Mouse (Mus musculus): ENCODE results near the gene Nsd1. TPM values are rescaled to one million over a fixed set of nuclear protein-coding genes. Genes with fewer than 3 reads are reported as not detected.
A peak's percentile ranks its signal among the peaks of the same experiment; 100 is the strongest.

Gene Nsd1
- polyA plus RNA-seq, 1 experiment from 2014 or later: 78.7 TPM

DNA sequence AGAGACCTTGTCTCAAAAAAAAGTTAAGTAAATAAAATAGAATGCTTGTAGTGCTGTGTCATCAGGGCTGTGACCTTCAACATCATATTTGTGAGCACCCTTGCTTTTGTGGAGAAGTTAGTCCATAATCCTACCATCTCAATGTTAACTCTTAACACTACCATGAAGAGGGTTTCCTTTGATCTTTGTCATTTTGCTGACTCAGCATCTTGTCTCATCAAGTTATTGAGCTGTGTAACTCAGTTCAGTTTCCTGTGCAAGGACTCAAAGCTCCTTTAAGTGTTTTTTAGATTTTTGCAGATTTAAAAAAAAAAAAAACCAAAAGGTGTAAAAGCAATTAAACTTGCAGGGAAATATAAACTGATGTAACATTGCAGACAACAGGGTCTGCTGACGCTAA lies 87.2 kb downstream of the Nsd1 start:
- Histone ChIP-seq H3K4me1 (no peaks in the 10 kb centered on the region), H3K9ac (no peak overlapping the region), H3K36me3 (peaks cover 75% of the 10 kb centered on the region), H3K27me3 (no peaks in the 10 kb centered on the region), H3K4me2 (replicated peaks) (no peak overlapping the region), H3K9me3 (replicated peaks) (no peaks in the 10 kb centered on the region), H3K27ac (no peak overlapping the region), H3K4me3 (no peak overlapping the region)
- 98% methylated on average over 1 of the region's 1 CpGs for WGBS
- ATAC-seq (ENCODE audit: low FRiP score): no peak

GRCm38 (mm10) chr13:55300913-55301312 lies 91.3 kb downstream of the Nsd1 start:
- H3K9me3 ChIP-seq (replicated peaks): no peaks in the 10 kb centered on the region
- H3K4me3 ChIP-seq: no peak overlapping the region
- H3K27ac ChIP-seq: no peak overlapping the region
- no peak overlapping the region for H3K9ac ChIP-seq
- ATAC-seq (ENCODE audit: low FRiP score): no peak
- no peak overlapping the region for H3K4me2 ChIP-seq (replicated peaks)
- H3K36me3 ChIP-seq: peaks cover 77% of the 10 kb centered on the region
- no peaks in the 10 kb centered on the region for H3K4me1 ChIP-seq
- H3K27me3 ChIP-seq: no peaks in the 10 kb centered on the region
- 90% methylated on average over 5 of the region's 5 CpGs for WGBS

DNA sequence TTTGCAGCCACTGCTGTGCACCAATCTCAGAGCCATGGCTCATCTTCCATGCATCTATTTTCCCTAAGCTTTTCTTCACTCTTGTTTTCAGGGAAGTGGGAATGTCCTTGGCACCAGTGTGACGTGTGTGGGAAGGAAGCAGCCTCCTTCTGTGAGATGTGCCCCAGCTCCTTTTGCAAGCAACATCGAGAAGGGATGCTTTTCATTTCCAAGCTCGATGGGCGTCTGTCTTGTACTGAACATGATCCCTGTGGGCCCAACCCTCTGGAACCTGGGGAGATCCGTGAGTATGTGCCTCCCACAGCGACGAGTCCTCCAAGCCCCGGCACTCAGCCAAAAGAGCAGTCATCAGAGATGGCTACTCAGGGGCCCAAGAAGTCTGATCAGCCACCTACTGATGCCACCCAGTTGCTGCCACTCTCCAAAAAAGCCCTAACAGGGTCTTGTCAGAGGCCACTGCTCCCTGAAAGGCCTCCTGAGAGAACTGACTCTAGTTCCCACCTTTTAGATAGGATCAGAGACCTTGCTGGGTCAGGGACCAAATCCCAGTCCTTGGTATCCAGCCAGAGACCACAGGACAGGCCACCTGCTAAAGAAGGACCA lies 102.5 kb downstream of the Nsd1 start:
- Histone ChIP-seq H3K4me3 (no peak overlapping the region), H3K9me3 (replicated peaks) (no peaks in the 10 kb centered on the region), H3K4me1 (no peaks in the 10 kb centered on the region), H3K9ac (no peak overlapping the region), H3K27ac (no peak overlapping the region), H3K27me3 (no peaks in the 10 kb centered on the region), H3K4me2 (replicated peaks) (no peak overlapping the region), H3K36me3 (peaks cover 84% of the 10 kb centered on the region)
- 91% methylated on average over 8 of the region's 8 CpGs for WGBS
- ATAC-seq (ENCODE audit: low FRiP score): no peak

DNA sequence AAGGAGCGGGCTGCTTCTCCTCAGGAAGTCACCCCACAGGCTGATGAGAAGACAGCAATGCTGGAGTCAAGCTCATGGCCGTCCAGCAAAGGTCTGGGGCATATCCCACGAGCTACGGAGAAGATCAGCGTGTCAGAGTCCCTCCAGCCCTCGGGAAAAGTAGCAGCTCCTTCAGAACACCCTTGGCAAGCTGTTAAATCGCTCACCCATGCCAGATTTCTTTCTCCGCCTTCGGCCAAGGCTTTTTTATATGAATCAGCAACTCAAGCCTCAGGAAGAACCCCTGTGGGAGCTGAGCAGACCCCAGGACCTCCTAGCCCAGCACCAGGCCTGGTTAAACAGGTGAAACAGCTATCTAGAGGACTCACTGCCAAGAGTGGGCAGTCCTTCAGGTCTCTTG lies 103.5 kb downstream of the Nsd1 start:
- Histone ChIP-seq H3K4me1 (no peaks in the 10 kb centered on the region), H3K9ac (no peak overlapping the region), H3K9me3 (replicated peaks) (no peaks in the 10 kb centered on the region), H3K36me3 (peaks cover 80% of the 10 kb centered on the region), H3K4me3 (no peak overlapping the region), H3K4me2 (replicated peaks) (no peak overlapping the region), H3K27me3 (no peaks in the 10 kb centered on the region), H3K27ac (no peak overlapping the region)
- ATAC-seq (ENCODE audit: low FRiP score): no peak
- 94% methylated on average over 9 of the region's 9 CpGs for WGBS

GRCm38 (mm10) chr13:55314891-55315412 lies 105.4 kb downstream of the Nsd1 start:
- no peak for ATAC-seq (ENCODE audit: low FRiP score)
- H3K4me1 ChIP-seq: no peaks in the 10 kb centered on the region
- 88% methylated on average over 2 of the region's 2 CpGs for WGBS
- H3K9me3 ChIP-seq (replicated peaks): no peaks in the 10 kb centered on the region
- no peak overlapping the region for H3K4me3 ChIP-seq
- no peak overlapping the region; the same call in 1 of the 2 replicates for H3K27ac ChIP-seq
- H3K9ac ChIP-seq: no peak overlapping the region
- H3K36me3 ChIP-seq: peaks cover 82% of the 10 kb centered on the region
- no peak overlapping the region for H3K4me2 ChIP-seq (replicated peaks)
- no peaks in the 10 kb centered on the region for H3K27me3 ChIP-seq

DNA sequence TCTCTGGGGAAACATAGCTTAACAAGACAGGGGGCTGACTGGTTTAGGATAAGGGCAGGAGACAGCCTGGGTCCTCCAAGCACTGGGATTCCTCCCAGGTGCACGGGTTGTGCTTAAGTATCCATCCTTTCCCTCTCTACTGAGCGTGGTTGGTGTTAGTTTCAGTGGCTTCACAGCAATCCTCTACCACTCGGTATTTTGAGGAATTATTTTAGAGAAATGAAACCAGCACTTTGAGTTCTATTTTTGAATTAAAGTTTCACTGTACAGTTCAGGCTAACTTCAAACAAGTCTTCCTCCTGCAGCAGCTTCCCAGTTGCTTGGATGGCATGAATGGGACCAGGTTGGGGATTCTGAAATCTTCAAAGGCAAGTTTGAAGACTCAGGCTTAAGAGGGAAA lies 108.8 kb downstream of the Nsd1 start:
- no peak for ATAC-seq (ENCODE audit: low FRiP score)
- Histone ChIP-seq H3K4me2 (replicated peaks) (no peak overlapping the region), H3K4me3 (no peak overlapping the region), H3K27me3 (no peaks in the 10 kb centered on the region), H3K27ac (no peak overlapping the region), H3K9me3 (replicated peaks) (no peaks in the 10 kb centered on the region), H3K36me3 (peaks cover 58% of the 10 kb centered on the region), H3K4me1 (peaks cover 23% of the 10 kb centered on the region), H3K9ac (no peak overlapping the region)
- WGBS: 94% methylated on average over 3 of the region's 3 CpGs

DNA sequence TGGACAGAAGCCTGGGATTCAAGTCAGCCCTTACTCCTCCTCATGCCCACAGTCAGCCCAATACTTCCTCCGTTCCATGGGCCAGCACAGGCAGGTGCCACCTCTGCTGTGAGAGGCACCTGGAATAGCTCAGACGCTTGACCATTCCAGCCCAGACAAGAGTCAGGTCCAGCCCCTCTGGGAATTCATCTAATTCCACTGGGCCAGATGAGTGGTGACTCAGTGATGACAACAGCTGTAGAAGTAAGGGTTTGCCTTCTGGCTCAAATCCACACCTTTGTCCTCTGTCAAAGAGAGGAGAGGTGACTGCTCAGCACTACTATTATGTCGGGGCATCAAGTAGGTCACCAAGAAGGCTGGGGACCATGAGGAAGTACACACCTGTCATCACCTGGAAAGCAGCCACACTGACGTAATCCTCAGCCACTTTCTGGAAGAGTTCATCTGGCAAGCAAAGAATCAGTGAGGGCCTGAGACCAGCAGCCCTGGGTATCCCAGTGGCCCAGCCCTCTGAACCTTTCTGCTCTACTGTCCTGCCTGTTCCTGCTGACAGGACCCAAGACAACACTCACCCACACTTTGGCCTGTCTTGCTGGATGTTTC lies 110.5 kb downstream of the Nsd1 start, which contains the start of gene Prelid1:
Gene Prelid1, plus strand, starts transcription at position 570 of the 603 bp plus-strand sequence.
- Histone ChIP-seq H3K9ac (peak within 1 kb of the TSS; percentile 95), H3K36me3 (peaks cover 55% of the 10 kb centered on the region), H3K27me3 (no peaks in the 10 kb centered on the region), H3K27ac (no peak within 1 kb of the TSS), H3K4me3 (peak within 1 kb of the TSS; percentile 95), H3K4me1 (peaks cover 30% of the 10 kb centered on the region), H3K4me2 (replicated peaks) (peak within 1 kb of the TSS; percentile 81), H3K9me3 (replicated peaks) (no peaks in the 10 kb centered on the region)
- 84% methylated on average over 4 of the region's 4 CpGs for WGBS
- ATAC-seq (ENCODE audit: low FRiP score): no peak

DNA sequence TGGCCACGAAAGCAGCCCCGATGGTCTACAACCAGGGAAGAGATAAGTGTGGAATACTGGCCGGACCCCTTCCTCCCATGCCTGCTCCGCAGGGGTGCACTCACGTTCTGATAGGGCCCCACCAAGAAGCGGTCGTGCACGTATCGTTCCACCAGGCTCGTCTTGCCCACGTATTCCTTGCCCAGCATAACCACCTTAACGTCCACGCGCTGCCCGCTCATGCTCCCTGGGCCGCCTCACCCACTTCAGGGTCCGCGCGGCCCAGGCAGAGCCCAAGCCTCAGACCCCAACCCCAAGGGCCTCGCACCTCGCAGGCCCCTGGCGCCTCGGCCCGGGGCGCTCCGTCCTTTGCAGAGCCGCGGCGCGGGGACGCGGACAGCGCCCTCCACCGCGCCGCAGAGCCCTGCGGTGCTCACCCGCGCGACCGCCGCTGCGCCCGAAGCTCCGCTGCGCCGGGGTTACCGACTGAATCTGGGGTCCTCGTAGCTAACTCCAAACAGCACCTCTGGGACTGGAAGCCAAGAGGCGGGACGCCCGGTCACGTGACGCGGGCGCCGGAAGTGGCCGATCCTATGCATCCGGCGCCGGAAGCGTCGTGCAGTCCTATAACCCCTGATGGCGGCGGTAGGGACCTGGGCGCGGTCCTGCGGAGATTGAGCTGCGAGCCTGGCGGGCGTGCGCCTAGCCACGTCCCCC lies 112.0 kb downstream of the Nsd1 start, which contains the start of gene Rab24:
Gene Rab24, minus strand, starts transcription at position 513 of the 696 bp plus-strand sequence.
- Histone ChIP-seq H3K27ac (peak within 1 kb of the TSS; percentile 80), H3K36me3 (peaks cover 54% of the 10 kb centered on the region), H3K4me2 (replicated peaks) (peak within 1 kb of the TSS; percentile 81), H3K4me1 (peaks cover 30% of the 10 kb centered on the region), H3K9ac (peak within 1 kb of the TSS; percentile 95), H3K27me3 (no peaks in the 10 kb centered on the region), H3K4me3 (peak within 1 kb of the TSS; percentile 95), H3K9me3 (replicated peaks) (no peaks in the 10 kb centered on the region)
- peak; percentile 95 for ATAC-seq (ENCODE audit: low FRiP score)
- WGBS: under 1% methylated on average over 73 of the region's 73 CpGs

DNA sequence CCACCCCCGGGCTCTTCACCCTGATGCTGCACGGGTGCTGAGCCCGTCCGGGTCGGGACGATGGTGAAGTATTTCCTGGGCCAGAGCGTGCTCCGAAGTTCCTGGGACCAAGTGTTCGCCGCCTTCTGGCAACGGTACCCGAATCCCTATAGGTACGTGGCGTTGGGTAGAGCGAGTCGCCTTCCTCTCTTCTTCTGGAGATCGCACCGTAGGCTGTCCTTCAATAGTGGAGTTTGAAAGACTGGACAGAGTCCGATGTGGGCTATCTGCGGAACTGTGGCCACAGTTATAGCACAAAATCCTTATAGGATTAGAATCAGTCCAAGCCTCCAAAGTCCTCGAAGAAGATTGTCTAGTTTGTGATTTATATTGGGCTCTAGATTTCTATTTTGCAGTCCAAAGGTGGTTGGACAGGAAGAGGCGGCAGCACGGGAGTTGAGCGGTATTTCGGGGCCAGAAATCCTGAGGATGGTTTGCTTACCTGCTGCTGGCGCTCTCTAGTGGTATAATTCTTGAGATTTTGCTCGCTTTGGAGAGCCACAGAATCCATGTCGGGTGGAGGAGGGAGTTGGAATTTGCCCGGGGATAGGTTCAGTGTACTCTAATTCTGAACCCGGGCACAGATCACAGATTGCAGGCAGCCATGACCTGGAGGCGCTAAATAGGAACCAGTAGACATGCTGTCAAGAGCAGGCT lies 112.7 kb downstream of the Nsd1 start:
- Histone ChIP-seq H3K27ac (peak overlapping the region; percentile 80), H3K4me1 (peaks cover 33% of the 10 kb centered on the region), H3K9ac (peak overlapping the region; percentile 95), H3K9me3 (replicated peaks) (no peaks in the 10 kb centered on the region), H3K4me2 (replicated peaks) (peak overlapping the region; percentile 81), H3K27me3 (no peaks in the 10 kb centered on the region), H3K36me3 (peaks cover 49% of the 10 kb centered on the region), H3K4me3 (peak overlapping the region; percentile 95)
- WGBS: 2% methylated on average over 31 of the region's 31 CpGs
- no peak for ATAC-seq (ENCODE audit: low FRiP score)

GRCm38 (mm10) chr13:55325596-55325995 lies 116.0 kb downstream of the Nsd1 start:
- no peak for ATAC-seq (ENCODE audit: low FRiP score)
- no peak overlapping the region for H3K4me2 ChIP-seq (replicated peaks)
- H3K27ac ChIP-seq: no peak overlapping the region
- H3K9me3 ChIP-seq (replicated peaks): no peaks in the 10 kb centered on the region
- no peak overlapping the region for H3K4me3 ChIP-seq
- H3K27me3 ChIP-seq: no peaks in the 10 kb centered on the region
- H3K9ac ChIP-seq: no peak overlapping the region
- peaks cover 53% of the 10 kb centered on the region for H3K4me1 ChIP-seq
- peaks cover 31% of the 10 kb centered on the region for H3K36me3 ChIP-seq
- WGBS: 82% methylated on average over 11 of the region's 11 CpGs

DNA sequence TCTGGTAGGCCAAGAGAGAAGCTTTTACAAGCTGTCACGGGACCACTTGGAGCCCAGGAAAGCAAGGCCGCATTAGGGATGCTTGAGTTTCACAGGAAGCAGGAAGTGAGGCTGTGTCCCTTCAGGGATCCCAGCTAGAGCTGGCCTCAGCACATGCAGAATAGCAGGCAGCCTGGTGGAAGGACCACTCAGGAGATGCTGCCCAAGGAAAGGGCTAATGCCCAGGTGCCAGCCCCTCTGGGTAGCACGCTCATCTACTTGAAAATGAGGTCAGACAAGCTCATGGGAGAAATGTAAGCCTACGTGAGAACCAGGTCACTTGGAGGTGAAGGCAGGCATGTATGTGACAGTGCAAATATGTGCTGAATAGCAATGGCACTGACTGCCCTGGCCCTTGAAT lies 117.6 kb downstream of the Nsd1 start:
- H3K9ac ChIP-seq: no peak overlapping the region
- peak overlapping the region; percentile 31 for H3K27ac ChIP-seq
- 57% methylated on average over 4 of the region's 4 CpGs for WGBS
- H3K4me2 ChIP-seq (replicated peaks): peak overlapping the region; percentile 17; the same call in 1 of the 2 replicates
- peaks cover 50% of the 10 kb centered on the region for H3K4me1 ChIP-seq
- H3K27me3 ChIP-seq: no peaks in the 10 kb centered on the region
- H3K36me3 ChIP-seq: peaks cover 31% of the 10 kb centered on the region
- no peak for ATAC-seq (ENCODE audit: low FRiP score)
- H3K4me3 ChIP-seq: no peak overlapping the region
- no peaks in the 10 kb centered on the region for H3K9me3 ChIP-seq (replicated peaks)

DNA sequence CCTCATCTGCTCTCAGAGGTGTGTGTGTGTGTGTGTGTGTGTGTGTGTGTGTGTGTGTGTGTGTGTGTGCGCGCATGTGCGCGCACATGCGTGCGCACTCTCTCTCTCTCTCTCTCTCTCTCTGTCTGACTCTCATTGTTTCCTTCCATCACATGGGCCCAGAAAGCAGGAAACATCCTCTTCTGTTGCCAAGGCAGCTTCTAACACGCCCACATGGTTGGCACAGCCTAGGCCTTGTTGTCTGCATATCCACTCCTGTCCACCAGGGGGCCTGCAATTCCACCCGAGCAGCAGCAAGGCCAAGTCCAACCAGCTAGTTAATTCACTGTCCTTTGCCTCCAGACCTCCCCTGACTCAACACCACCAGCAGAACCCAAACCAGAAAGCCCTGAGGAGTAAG lies 118.1 kb downstream of the Nsd1 start:
- Histone ChIP-seq H3K9ac (no peak overlapping the region), H3K4me1 (peaks cover 48% of the 10 kb centered on the region), H3K27me3 (no peaks in the 10 kb centered on the region), H3K4me3 (no peak overlapping the region), H3K27ac (0 out of 2 replicates have a peak overlapping the region, but pooled peaks have one; percentile 35), H3K4me2 (replicated peaks) (peak overlapping the region; percentile 92), H3K36me3 (peaks cover 31% of the 10 kb centered on the region), H3K9me3 (replicated peaks) (no peaks in the 10 kb centered on the region)
- ATAC-seq (ENCODE audit: low FRiP score): 0 out of 2 replicates have a peak, but pooled peaks have one; percentile 5
- 33% methylated on average over 3 of the region's 8 CpGs for WGBS
